Mouse (Mus musculus) mature B cell (primary cell): ENCODE data around the gene Tmcc2.

Source experiments
- in situ Hi-C: fragments of 300-500 bp; cut with MboI; formaldehyde crosslinking; loops from 2 replicates; pipeline ENCODE4 v1.14.3; 2019

Tmcc2 gene

GRCm38 (mm10) chr1:132341731-132342501, 49.2 kb downstream of the Tmcc2 start:
- in situ Hi-C loops, result no loop called here

GRCm38 (mm10) chr1:132338027-132338660, 52.9 kb downstream of the Tmcc2 start:
- in situ Hi-C loops, result no loop called here

GRCm38 (mm10) chr1:132336921-132337320, 54.2 kb downstream of the Tmcc2 start:
- in situ Hi-C loops, result no loop called here

GRCm38 (mm10) chr1:132335378-132335965, 55.6 kb downstream of the Tmcc2 start:
- in situ Hi-C loops, result no loop called here

- in situ Hi-C loops, result no loop called here
Observed at GRCm38 (mm10) chr1:132334178-132334801, 56.8 kb downstream of the Tmcc2 start.

GRCm38 (mm10) chr1:132333675-132334141, 57.4 kb downstream of the Tmcc2 start:
- in situ Hi-C loops, result no loop called here

- in situ Hi-C loops, result no loop called here
Observed at GRCm38 (mm10) chr1:132333201-132333600, 57.9 kb downstream of the Tmcc2 start.

- in situ Hi-C loops, result no loop called here
Observed at GRCm38 (mm10) chr1:132331283-132331682, 59.8 kb downstream of the Tmcc2 start.

- in situ Hi-C loops, result no loop called here
Observed at GRCm38 (mm10) chr1:132330397-132330796, 60.7 kb downstream of the Tmcc2 start.

- in situ Hi-C loops, result no loop called here
Observed at GRCm38 (mm10) chr1:132329656-132330055, 61.4 kb downstream of the Tmcc2 start.

GRCm38 (mm10) chr1:132328565-132328964, 62.5 kb downstream of the Tmcc2 start:
- in situ Hi-C loops, result no loop called here

GRCm38 (mm10) chr1:132327477-132327876, 63.6 kb downstream of the Tmcc2 start:
- in situ Hi-C loops, result no loop called here

- in situ Hi-C loops, result no loop called here
Observed at GRCm38 (mm10) chr1:132326777-132327176, 64.3 kb downstream of the Tmcc2 start.

GRCm38 (mm10) chr1:132322711-132323542, 68.2 kb downstream of the Tmcc2 start:
- in situ Hi-C loops, result no loop called here

GRCm38 (mm10) chr1:132321821-132322580, 69.1 kb downstream of the Tmcc2 start:
- in situ Hi-C loops, result no loop called here

- in situ Hi-C loops, result loop anchor here (5.0 kb wide), 1 partner anchor 33 kb away; no protein-coding TSS in a partner anchor
Observed at GRCm38 (mm10) chr1:132319242-132319641, 71.8 kb downstream of the Tmcc2 start.

GRCm38 (mm10) chr1:132317894-132318863, 72.9 kb downstream of the Tmcc2 start:
- in situ Hi-C loops, result loop anchor here (5.0 kb wide), 1 partner anchor 34 kb away; no protein-coding TSS in a partner anchor

- in situ Hi-C loops, result loop anchor here (5.0 kb wide), 1 partner anchor 35 kb away; no protein-coding TSS in a partner anchor
Observed at GRCm38 (mm10) chr1:132317413-132317812, 73.7 kb downstream of the Tmcc2 start.

- in situ Hi-C loops, result loop anchor here (5.0 kb wide), 1 partner anchor 36 kb away; no protein-coding TSS in a partner anchor
Observed at GRCm38 (mm10) chr1:132316625-132316994, 74.5 kb downstream of the Tmcc2 start.
